Mouse (Mus musculus): ENCODE results near the gene Ly6c2. TPM values are rescaled to one million over a fixed set of nuclear protein-coding genes. Genes with fewer than 3 reads are reported as not detected.
"Not testable (repeated sequence)": the region's sequence is repeated elsewhere in the genome, so short reads cannot be mapped to it uniquely, and the experiment has no call there.

The Ly6c2 gene
- total and polyA plus RNA-seq, 2 experiments from 2014 or later, result 0.62 TPM; not detected in 1

DNA sequence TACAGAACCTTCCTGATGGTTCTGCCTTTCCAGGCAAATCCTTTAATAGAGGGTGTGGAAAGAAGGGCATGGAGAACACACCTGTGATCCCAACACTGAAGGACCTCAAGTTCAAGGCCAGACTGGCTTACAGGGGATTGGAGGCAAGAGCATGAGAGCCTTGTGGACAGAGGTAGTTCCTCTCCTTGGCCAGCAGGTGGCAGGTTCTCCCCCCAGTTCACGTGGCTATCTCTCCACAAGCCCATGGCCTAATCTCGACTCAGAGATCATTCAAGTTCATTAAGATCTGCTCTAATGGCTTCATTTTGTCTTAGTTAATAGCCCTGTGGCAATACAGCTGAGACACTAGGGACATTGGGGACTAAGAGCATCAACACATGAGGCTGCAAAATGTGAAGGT lies 8.3 kb upstream of the Ly6c2 start:
- Histone ChIP-seq H3K4me1 (ENCODE audit: insufficient read depth) (no peaks in the 10 kb centered on the region), H3K9ac (no peak overlapping the region), H3K9me3 (ENCODE audit: low read length) (no peaks in the 10 kb centered on the region), H3K4me2 (ENCODE audit: low read depth) (no peak overlapping the region), H3K27me3 (ENCODE audit: insufficient read depth, low read length) (no peaks in the 10 kb centered on the region), H3K36me3 (ENCODE audit: insufficient read depth) (no peaks in the 10 kb centered on the region), H3K4me3 (ENCODE audit: low read depth, low read length) (no peak overlapping the region), H3K27ac (ENCODE audit: low read depth, low read length) (no peak overlapping the region)
- ATAC-seq (no peak), DNase-seq (peak; percentile 7)
- 17% methylated on average over 2 of the region's 2 CpGs for WGBS
- peak; percentile 63 for TF ChIP-seq CTCF (IDR thresholded peaks at IDR 0.05; ENCODE audit: low read depth)

DNA sequence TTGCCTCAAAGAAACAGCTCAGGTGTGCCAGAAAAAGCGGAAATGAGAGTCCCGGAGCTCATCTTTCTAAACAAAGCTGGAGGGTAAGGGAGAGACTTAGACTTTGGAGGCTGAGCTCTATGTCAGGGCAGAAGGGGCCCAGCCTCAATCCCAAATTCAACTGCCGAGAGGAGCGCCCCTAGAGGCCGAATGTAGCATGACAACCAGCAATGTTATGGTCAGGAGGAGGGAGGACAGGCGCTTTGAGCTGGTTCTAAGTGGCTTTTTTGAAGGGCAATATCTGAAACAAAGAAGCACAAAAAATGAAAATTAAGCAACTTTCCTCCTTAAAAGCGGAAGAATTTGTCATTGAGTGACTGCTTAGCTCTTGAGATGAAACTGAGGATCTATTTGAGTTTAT lies 7.0 kb upstream of the Ly6c2 start:
- peak; percentile 63 for TF ChIP-seq CTCF (IDR thresholded peaks at IDR 0.05; ENCODE audit: low read depth)
- not testable (repeated sequence) for H3K27ac ChIP-seq (ENCODE audit: low read depth, low read length); H3K36me3 ChIP-seq (ENCODE audit: insufficient read depth); H3K4me3 ChIP-seq (ENCODE audit: low read depth, low read length); ATAC-seq; H3K9me3 ChIP-seq (ENCODE audit: low read length); H3K4me2 ChIP-seq (ENCODE audit: low read depth); H3K27me3 ChIP-seq (ENCODE audit: insufficient read depth, low read length); H3K4me1 ChIP-seq (ENCODE audit: insufficient read depth); H3K9ac ChIP-seq
- WGBS, result 19% methylated on average over 5 of the region's 7 CpGs
- DNase-seq, result peak; percentile 13

DNA sequence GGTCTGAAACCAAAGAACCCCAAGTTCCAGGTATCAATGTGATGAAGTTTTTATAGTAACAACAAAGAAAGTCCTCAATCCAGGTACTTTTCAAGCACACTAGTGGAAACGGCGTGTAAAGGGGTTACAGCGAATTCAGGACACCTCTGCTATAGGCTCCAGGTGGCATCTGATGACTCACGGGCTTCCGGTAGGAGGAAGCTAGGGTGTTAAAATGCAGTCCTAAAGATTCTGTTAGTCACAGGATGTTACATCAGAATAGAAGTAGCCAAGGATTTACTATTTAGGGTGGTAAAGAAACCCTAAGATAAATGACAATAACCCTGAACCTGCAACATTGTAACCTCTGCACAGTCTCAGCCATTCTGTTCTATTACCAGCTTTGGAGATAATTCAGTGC lies 5.7 kb upstream of the Ly6c2 start:
- not testable (repeated sequence) for H3K27ac ChIP-seq (ENCODE audit: low read depth, low read length); H3K36me3 ChIP-seq (ENCODE audit: insufficient read depth); DNase-seq; ATAC-seq; H3K9me3 ChIP-seq (ENCODE audit: low read length); H3K9ac ChIP-seq; H3K4me2 ChIP-seq (ENCODE audit: low read depth); H3K4me1 ChIP-seq (ENCODE audit: insufficient read depth); H3K4me3 ChIP-seq (ENCODE audit: low read depth, low read length); H3K27me3 ChIP-seq (ENCODE audit: insufficient read depth, low read length)
- 95% methylated on average over 5 of the region's 5 CpGs for WGBS

DNA sequence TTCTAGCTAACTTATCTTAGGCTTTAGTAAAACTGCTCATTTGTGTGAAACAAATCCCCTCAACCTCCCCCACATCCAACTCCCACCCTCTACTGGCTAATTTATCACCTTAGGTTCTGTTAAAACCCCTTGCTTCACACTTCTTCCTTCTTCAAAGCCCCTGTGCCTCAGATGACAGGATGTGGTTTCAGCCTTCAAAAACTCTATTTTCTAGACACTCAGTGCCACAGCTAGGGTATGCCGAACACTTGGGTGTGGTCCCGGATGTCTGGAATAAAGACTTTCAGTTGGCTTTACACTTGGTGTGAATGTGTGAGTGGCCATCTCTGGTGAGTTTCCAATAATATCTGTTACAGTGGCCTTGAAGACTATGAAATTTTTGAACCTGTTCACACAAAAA lies 4.8 kb upstream of the Ly6c2 start:
- H3K4me1 ChIP-seq (ENCODE audit: insufficient read depth), result no peaks in the 10 kb centered on the region
- WGBS, result 97% methylated on average over 2 of the region's 2 CpGs
- no peak for DNase-seq
- no peaks in the 10 kb centered on the region for H3K36me3 ChIP-seq (ENCODE audit: insufficient read depth)
- TF ChIP-seq CTCF (IDR thresholded peaks at IDR 0.05; ENCODE audit: low read depth), result no peak
- H3K4me3 ChIP-seq (ENCODE audit: low read depth, low read length), result no peak overlapping the region
- no peaks in the 10 kb centered on the region for H3K27me3 ChIP-seq (ENCODE audit: insufficient read depth, low read length)
- H3K9ac ChIP-seq, result no peak overlapping the region
- no peak overlapping the region for H3K27ac ChIP-seq (ENCODE audit: low read depth, low read length)
- no peaks in the 10 kb centered on the region for H3K9me3 ChIP-seq (ENCODE audit: low read length)
- ATAC-seq, result no peak
- H3K4me2 ChIP-seq (ENCODE audit: low read depth), result no peak overlapping the region

DNA sequence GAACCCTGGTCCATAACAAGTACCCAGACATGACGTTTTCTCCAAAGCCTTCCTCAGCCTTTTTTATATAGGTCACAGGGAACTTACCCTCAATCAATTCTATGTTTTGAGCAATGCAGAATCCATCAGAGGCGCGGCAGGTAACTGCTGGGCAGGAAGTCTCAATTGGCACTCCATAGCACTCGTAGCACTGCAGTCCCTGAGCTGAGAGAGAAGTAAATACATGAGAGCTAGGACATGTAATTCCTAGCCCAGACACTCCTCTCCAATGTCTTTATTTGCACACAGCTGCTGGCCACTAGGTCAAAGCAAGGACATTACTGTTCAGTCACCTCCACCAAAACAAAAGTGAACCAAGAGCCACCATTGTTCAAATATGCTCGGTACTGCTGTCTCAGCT lies 1.3 kb downstream of the Ly6c2 start:
- WGBS, result 85% methylated on average over 2 of the region's 5 CpGs
- not testable (repeated sequence) for H3K4me1 ChIP-seq (ENCODE audit: insufficient read depth); ATAC-seq

DNA sequence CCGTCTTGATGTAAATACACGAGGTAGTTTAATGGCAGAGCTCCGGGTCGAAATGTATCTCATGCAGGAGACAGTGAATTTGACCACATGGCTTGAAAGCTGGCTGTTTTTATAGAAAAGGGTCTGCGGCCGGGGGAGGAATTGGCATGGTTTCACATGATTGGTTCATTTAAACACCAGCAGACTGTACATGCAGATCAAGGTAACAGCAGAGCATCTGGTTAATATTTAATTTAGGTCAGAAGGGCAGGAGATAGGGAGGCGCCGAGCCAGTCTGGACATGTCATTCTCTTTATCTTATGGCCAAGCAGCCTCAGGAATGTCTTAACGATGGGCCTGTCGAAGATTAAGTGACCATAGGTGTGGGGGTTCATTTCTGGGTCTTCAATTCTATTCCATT lies 12.5 kb downstream of the Ly6c2 start:
- Histone ChIP-seq H3K27me3 (ENCODE audit: insufficient read depth, low read length) (no peaks in the 10 kb centered on the region), H3K4me1 (ENCODE audit: insufficient read depth) (no peaks in the 10 kb centered on the region), H3K27ac (ENCODE audit: low read depth, low read length) (no peak overlapping the region), H3K36me3 (ENCODE audit: insufficient read depth) (no peaks in the 10 kb centered on the region), H3K9me3 (ENCODE audit: low read length) (no peaks in the 10 kb centered on the region), H3K4me2 (ENCODE audit: low read depth) (no peak overlapping the region), H3K9ac (no peak overlapping the region), H3K4me3 (ENCODE audit: low read depth, low read length) (no peak overlapping the region)
- TF ChIP-seq CTCF (IDR thresholded peaks at IDR 0.05; ENCODE audit: low read depth), result no peak
- DNase-seq (no peak), ATAC-seq (no peak)
- 92% methylated on average over 10 of the region's 10 CpGs for WGBS

More for the DNA sequence above, 1.3 kb downstream of the Ly6c2 start:
- H3K36me3 ChIP-seq (ENCODE audit: insufficient read depth); H3K4me3 ChIP-seq (ENCODE audit: low read depth, low read length); H3K9me3 ChIP-seq (ENCODE audit: low read length); H3K27ac ChIP-seq (ENCODE audit: low read depth, low read length); H3K9ac ChIP-seq; H3K4me2 ChIP-seq (ENCODE audit: low read depth); H3K27me3 ChIP-seq (ENCODE audit: insufficient read depth, low read length); DNase-seq: not testable (repeated sequence)

DNA sequence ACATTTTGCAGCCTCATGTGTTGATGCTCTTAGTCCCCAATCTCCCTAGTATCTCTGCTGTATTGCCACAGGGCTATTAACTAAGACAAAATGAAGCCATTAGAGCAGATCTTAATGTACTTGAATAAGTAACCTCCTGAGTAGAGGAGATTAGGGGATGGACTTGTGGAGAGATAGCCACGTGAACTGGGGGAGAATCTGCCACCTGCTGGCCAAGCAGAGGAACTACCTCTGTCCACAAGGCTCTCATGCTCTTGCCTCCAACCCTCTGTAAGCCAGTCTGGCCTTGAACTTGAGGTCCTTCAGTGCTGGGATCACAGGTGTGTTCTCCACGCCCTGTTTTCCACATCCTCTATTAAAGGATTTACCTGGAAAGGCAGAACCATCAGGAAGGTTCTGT lies 23.7 kb downstream of the Ly6c2 start:
- ATAC-seq; H3K4me3 ChIP-seq (ENCODE audit: low read depth, low read length); H3K9me3 ChIP-seq (ENCODE audit: low read length); DNase-seq; H3K36me3 ChIP-seq (ENCODE audit: insufficient read depth); H3K4me2 ChIP-seq (ENCODE audit: low read depth); H3K27ac ChIP-seq (ENCODE audit: low read depth, low read length); H3K9ac ChIP-seq; H3K27me3 ChIP-seq (ENCODE audit: insufficient read depth, low read length); H3K4me1 ChIP-seq (ENCODE audit: insufficient read depth): not testable (repeated sequence)
- 12% methylated on average over 2 of the region's 2 CpGs for WGBS

DNA sequence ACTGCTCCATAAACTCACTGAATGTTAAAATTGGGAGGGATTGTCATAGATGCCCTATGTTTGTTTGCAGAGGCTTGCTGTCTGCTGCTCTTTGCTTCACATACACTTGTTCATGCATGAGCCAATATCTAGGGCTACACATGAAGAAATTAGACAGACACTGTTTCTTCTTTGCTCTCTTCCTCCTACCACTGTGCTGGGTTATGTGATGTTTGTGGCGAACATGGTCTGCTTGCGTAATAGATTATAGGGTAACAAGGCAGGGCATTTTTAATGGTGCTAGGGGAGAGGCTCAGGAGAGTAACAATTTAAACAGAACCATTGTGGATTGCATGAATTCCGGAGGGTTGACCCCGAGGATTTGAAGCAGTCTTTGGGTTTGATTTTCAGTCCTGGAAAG lies 41.8 kb downstream of the Ly6c2 start:
- Histone ChIP-seq H3K9me3 (ENCODE audit: low read length) (no peaks in the 10 kb centered on the region), H3K27ac (ENCODE audit: low read depth, low read length) (no peak overlapping the region), H3K27me3 (ENCODE audit: insufficient read depth, low read length) (no peaks in the 10 kb centered on the region), H3K36me3 (ENCODE audit: insufficient read depth) (no peaks in the 10 kb centered on the region), H3K4me3 (ENCODE audit: low read depth, low read length) (no peak overlapping the region), H3K4me1 (ENCODE audit: insufficient read depth) (no peaks in the 10 kb centered on the region), H3K9ac (no peak overlapping the region), H3K4me2 (ENCODE audit: low read depth) (no peak overlapping the region)
- WGBS, result 86% methylated on average over 4 of the region's 4 CpGs
- DNase-seq, result no peak
- ATAC-seq, result no peak
- no peak for TF ChIP-seq CTCF (IDR thresholded peaks at IDR 0.05; ENCODE audit: low read depth)

Measured in forebrain, postnatal 0 days (tissue).